Mouse (Mus musculus): ENCODE data around the gene Bud13. TPM values are rescaled to one million over a fixed set of nuclear protein-coding genes. Genes with fewer than 3 reads are reported as not detected.
"Not testable (repeated sequence)": the region's sequence is repeated elsewhere in the genome, so short reads cannot be mapped to it uniquely, and the experiment has no call there.

Gene Bud13
- total RNA-seq, 2 experiments from 2014 or later: 14.2 to 17.0 TPM

DNA sequence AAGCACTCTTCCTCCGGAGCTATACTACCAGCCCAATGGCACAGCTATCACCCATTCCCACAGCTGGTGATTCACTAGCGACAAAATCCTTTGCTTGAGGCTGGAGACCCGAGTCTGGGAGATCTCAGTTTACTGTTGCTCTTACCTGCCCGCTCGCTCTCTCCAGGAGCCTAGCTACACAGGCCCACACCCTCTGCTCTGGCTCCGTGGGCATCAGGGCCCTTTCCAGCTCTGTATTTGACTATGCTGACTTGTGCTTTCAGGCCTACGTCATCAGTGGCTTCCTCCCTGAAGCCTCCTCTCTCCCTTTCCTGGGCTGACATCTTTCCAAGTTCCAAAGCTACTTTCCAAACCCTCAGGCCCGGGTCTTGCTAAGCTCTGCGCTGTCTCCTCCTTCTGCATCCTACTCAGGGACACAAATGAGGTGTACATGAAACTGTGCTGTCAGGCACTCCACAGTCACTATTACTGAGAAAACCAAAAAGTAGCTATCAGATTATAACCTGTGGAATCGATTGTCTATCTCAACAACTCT lies 52.7 kb downstream of the Bud13 start:
- DNase-seq (ENCODE audit: low spot score in 2 of 2): no peak

DNA sequence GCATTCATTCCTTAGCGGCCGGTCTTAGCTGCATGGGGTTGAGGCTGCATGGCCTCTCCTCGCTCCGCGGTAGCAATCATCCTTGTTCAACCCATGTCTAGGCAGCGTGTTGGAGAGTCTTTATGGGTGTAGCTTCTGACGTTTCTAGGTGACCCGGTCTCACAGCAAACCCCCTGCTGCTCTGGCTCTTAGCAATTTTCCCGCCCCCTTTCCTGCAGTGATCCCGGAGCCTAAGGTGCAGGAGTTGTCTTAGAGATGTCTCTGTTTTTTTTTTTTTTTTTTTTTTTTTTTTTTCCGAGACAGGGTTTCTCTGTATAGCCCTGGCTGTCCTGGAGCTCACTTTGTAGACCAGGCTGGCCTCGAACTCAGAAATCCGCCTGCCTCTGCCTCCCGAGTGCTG lies 53.5 kb downstream of the Bud13 start:
- not testable (repeated sequence) for DNase-seq (ENCODE audit: low spot score in 2 of 2)

DNA sequence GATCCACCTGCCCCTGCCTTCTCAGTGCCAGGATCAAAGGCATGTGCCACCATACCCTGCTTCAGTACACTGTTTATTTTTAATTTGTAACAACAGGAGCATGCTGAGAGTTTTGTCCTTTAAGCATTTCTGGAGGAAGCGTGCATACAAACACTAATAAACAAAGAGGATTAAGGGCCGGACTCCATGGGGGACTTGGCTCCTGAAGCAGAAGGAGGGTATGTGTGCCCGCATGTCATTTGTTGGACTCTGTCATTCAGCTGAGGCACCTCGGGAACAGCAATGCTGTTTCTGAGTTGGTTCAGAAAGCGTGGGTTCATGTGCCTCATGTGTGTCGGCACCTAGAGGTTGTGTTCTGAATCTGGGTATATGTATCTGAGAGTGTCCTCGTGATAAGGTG lies 54.5 kb downstream of the Bud13 start:
- no peak for DNase-seq (ENCODE audit: low spot score in 2 of 2)

DNA sequence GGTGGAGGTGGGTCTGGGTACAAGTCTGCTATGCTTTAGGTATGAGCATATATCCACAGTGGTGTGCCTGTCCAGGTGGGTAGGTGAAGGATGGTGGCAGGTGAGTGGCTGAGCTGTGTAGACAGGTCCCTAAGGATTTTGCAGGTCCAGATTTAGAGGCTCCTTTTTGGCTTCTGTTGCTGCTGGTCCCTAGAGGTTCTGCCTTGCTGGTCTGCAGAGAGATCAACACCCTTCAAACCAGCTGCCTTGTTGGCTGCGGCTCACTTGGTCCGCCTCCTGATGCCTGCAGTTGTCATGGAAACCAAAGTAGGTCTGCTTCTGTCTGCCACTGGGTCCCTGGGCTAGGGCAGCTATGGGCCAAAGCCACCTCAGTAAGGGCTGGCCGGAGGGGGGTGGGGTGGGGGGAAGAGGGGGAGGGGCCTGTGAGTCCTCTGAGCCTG lies 55.1 kb downstream of the Bud13 start:
- DNase-seq (ENCODE audit: low spot score in 2 of 2): no peak

DNA sequence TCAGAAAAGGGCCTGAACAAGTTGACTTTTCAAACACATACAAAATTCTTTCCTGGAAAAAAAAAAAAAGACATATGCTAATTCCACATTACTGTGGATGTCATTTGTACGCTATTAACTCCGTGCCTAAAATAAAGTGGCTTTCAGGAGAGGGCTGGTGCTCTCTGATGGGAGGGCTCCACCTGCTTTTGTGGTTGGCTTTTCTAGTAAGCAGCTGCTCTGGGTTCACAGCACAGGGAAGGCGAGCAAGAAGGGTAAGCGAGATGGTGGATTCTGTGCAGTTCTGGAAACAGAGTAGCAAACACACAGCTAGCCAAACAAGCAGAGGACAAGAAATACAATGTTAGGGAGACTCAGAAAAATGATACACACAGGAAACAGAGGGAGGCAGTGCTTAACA lies 55.6 kb downstream of the Bud13 start:
- DNase-seq (ENCODE audit: low spot score in 2 of 2): no peak

DNA sequence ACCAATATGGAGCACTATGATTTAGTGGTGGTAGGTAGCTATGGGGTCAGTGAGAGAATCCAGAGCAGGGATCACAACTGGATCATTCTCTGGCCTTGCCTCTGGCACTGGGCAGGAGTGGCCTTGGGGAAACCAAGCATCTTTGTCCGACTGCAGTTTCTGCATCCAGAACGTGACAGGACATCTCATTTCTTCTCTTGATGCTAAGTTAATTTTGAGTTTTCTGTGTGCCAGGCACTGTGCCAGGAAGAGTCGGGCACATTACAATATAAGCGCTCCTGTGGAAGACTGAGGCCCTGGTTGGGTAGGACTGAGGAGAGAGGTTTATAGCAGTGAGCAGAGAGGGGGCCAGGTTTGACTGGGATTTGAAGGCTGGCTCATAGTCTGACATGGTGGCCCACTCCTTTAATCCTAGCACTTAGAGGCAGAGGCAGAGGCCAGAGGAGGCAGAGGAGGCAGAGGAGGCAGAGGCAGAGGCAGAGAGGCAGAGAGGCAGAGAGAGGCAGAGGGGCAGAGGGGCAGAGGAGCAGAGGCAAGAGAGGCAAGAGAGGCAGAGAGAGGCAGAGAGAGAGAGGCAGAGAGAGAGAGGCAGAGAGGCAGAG lies 56.3 kb downstream of the Bud13 start:
- no peak for DNase-seq (ENCODE audit: low spot score in 2 of 2)

DNA sequence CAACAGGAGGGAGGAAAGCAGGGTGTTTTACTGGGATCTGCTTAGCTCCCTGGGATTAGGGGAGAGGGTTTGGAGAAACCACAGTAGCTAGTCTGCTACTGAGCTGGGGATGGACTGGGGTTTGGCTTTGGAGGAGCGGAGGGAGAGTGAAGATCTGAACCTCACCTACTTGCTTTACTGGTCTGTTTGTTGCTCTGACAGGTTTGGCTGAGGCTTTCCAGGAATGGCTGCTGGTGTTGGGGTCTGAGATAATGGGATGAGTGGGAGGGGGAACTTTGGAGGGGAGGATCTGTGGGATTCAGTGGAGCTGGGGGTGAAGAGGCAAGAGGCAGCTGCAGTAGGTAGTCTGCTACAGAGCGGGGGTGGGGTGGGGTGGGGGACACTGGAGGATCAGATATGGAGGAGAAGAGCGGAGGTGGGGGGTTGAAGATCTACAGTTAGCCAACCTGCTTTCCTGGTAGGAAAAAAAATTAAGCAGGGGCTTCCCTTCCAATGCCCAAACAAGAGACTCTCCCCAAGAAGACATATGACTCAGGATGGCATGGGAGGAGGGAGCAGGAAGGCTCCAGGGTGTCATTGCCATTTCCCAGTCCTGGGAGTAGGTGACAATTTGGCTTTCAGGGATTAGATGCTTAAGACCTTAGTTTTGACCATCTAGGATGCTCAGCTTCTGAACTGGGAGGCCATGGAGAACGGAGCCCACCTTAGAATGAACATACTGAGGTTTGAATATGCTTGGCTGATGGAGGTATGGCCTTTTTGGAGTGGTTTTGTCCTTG lies 63.3 kb downstream of the Bud13 start:
- DNase-seq (ENCODE audit: low spot score in 2 of 2): no peak

Other genes starting within 250 kb of the Bud13 start
- 1,000 to 10,000 TPM in 1 of 2 experiments, 10 to 100 TPM in 1; 38.1 to 1,458 TPM for gene Apoa1, start 54.4 kb upstream of the Bud13 start, total RNA-seq (2021)
- 1 to 10 TPM in 1 of 2 experiments, under 1 TPM in 1; 0.64 to 9.5 TPM for gene Apoc3, start 47.4 kb upstream of the Bud13 start, total RNA-seq (2021)
- 1 to 10 TPM in 1 of 2 experiments, under 1 TPM in 1; 0.48 to 3.8 TPM for gene Apoa4, start 42.3 kb upstream of the Bud13 start, total RNA-seq (2021)
- gene Apoa5, start 14.4 kb upstream of the Bud13 start, total RNA-seq (2021): 10 to 100 TPM in 1 of 2 experiments, 1 to 10 TPM in 1; 2.1 to 34.3 TPM
- gene Zpr1, start 9.9 kb upstream of the Bud13 start, total RNA-seq (2021): 10 to 100 TPM; 36.4 to 39.4 TPM
- gene 4931429L15Rik, start 37.0 kb downstream of the Bud13 start, total RNA-seq (2021): not detected

All from adrenal gland, postnatal 4 days (tissue).